Comparison of ENCODE assay signal across 40 mouse cellular contexts in genomic region chr7:19534676-19535075, GRCm38 (mm10). TPM values are rescaled to one million over a fixed set of nuclear protein-coding genes. Genes with fewer than 3 reads are reported as not detected.
"Had no signal": no experiment of that assay in that cellular context is flagged by ENCODE, and none has a peak within 500 bp of the region (broad histone marks: within the 10 kb centered on the region; RNA-seq: fewer than 3 reads in every experiment).

No protein-coding gene starts in this region.

- H3K27me3 ChIP-seq: heart, embryonic 12.5 days; heart, embryonic 13.5 days; heart, embryonic 15.5 days; hindbrain, embryonic 12.5 days; hindbrain, embryonic 13.5 days; hindbrain, embryonic 15.5 days; intestine, embryonic 15.5 days; kidney, embryonic 15.5 days had no signal

- H3K4me1 ChIP-seq: hindbrain, embryonic 12.5 days; hindbrain, embryonic 15.5 days; kidney, embryonic 15.5 days had no signal

- H3K27ac ChIP-seq: heart, embryonic 13.5 days; heart, embryonic 15.5 days; hindbrain, embryonic 10.5 days; hindbrain, embryonic 12.5 days; hindbrain, embryonic 13.5 days; hindbrain, embryonic 14.5 days; hindbrain, embryonic 15.5 days; hindbrain, postnatal 0 days; intestine, embryonic 15.5 days; kidney, embryonic 15.5 days; kidney, postnatal 0 days; layer of hippocampus, adult 2 months; left cerebral cortex, adult 2 months had no signal

- H3K4me3 ChIP-seq: heart, embryonic 12.5 days; heart, embryonic 13.5 days; heart, embryonic 15.5 days; hindbrain, embryonic 10.5 days; hindbrain, embryonic 12.5 days; hindbrain, embryonic 13.5 days; hindbrain, embryonic 15.5 days; intestine, embryonic 15.5 days; kidney, embryonic 15.5 days; layer of hippocampus, adult 2 months; left cerebral cortex, adult 2 months had no signal

- H3K9ac ChIP-seq: heart, embryonic 12.5 days; heart, embryonic 13.5 days; heart, embryonic 15.5 days; hindbrain, embryonic 12.5 days; hindbrain, embryonic 13.5 days; hindbrain, embryonic 14.5 days; hindbrain, embryonic 15.5 days; intestine, embryonic 15.5 days; kidney, embryonic 15.5 days had no signal

- ATAC-seq: hindbrain, embryonic 16.5 days; hindbrain, postnatal 0 days; inflammation-experienced regulatory T-cells, adult 6 months; intestine, embryonic 15.5 days; intestine, embryonic 16.5 days; intestine, postnatal 0 days had no signal

- H3K4me2 ChIP-seq: heart, embryonic 12.5 days; heart, embryonic 13.5 days; heart, embryonic 15.5 days; hindbrain, embryonic 12.5 days; hindbrain, embryonic 13.5 days; hindbrain, embryonic 14.5 days; hindbrain, embryonic 15.5 days; intestine, embryonic 15.5 days; kidney, embryonic 15.5 days had no signal

- H3K9me3 ChIP-seq: heart, embryonic 12.5 days; heart, embryonic 13.5 days; heart, embryonic 15.5 days; hindbrain, embryonic 10.5 days; hindbrain, embryonic 12.5 days; hindbrain, embryonic 13.5 days; hindbrain, embryonic 15.5 days; intestine, embryonic 15.5 days; kidney, embryonic 15.5 days had no signal

- DNase-seq: heart, postnatal 10 days; heart, postnatal 14 days; heart, postnatal 36 days; heart, postnatal 4 days; kidney, adult 11 months; kidney, adult 18-20 months; kidney, adult 2 months; kidney, adult 8-10 months; kidney, adult 9 months; kidney, postnatal 10 days; kidney, postnatal 14 days; kidney, postnatal 25 days; kidney, postnatal 36 days; kidney, postnatal 4 days; layer of hippocampus, adult 9-11 months; layer of hippocampus, postnatal 36 days had no signal

RNA-seq across cellular contexts. Expression of gene Nkpd1, which starts 17.0 kb away (rescaled TPM):
- total RNA-seq: heart, postnatal 10 days; heart, postnatal 14 days; heart, postnatal 25 days; heart, postnatal 36 days; heart, postnatal 4 days; hematopoietic stem cell, adult 5-6 weeks had no signal
- polyA plus RNA-seq: heart, embryonic 13.5 days; heart, embryonic 14.5 days; heart, embryonic 15.5 days; heart, embryonic 16.5 days; heart, postnatal 0 days; inflammation-experienced regulatory T-cells, adult 6 months; intestine, postnatal 0 days; kidney, postnatal 0 days had no signal

RNA-seq across cellular contexts. Expression of gene Zfp296, which starts 42.4 kb away (rescaled TPM):
- total RNA-seq: heart, postnatal 10 days; hindbrain, postnatal 0 days; layer of hippocampus, postnatal 10 days had no signal
- polyA plus RNA-seq: hindbrain, postnatal 0 days had no signal
